Mouse (Mus musculus): Measurements from ENCODE around the gene Dgkb. TPM values are rescaled to one million over a fixed set of nuclear protein-coding genes. Genes with fewer than 3 reads are reported as not detected.

Gene Dgkb
- polyA plus RNA-seq (2021) = not detected

DNA sequence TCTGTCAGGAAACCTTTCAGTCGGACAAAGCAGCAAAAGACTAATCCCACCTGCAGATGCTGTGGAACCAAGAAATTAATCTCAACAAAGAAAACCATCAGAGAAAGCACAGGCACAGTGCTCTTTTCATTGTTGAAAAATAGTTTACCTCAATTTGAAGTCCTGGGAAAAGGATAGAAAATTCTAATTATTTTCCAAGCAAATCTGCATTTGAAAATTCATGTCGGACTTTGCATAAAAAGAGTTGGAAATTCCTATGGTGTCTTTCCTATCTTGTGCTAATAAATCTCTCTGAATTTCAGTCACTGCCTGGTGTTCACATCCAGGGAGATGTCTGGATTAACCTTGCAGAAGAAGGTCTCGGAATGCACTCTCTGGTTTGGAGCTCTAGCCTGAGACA is at the start of gene Dgkb:
Gene Dgkb (plus strand): TSS at position 301 of the 400 bp plus-strand sequence.
- in situ Hi-C loops (cut with MboI; ENCODE audit: low pct_unique_long_range_greater_than_20kb) = no loop called here
- no peaks in the 10 kb centered on the region for H3K27me3 ChIP-seq
- DNase-seq (ENCODE audit: low read depth, low spot score) (no peak), ATAC-seq (no peak)
- CTCF ChIA-PET = no interaction called here
- POLR2A ChIA-PET = no interaction called here
- TF ChIP-seq CTCF (IDR thresholded peaks at IDR 0.05) = no peak

DNA sequence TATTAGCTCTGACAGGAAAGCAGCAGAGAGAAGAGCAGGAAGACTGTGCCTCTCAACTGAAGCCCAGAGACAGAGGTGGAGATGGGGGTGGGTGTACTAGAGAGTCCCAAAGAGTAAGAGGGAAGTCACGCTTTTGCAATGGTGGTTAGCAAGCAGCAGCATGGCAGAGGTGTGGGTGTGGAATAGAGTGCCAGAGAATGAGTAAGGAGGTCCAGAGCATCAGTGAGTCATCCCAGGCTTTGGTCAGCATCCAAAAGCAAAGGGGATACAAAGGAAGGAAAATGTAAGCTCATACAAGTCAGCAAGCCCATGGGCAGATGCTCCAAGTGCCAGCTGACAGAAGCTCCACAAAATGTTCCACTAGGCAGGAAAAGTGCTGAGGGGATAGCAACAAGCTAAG is 47.7 kb upstream of the Dgkb start:
- ChIA-PET CTCF (no interaction called here), POLR2A (no interaction called here)
- no peak for ATAC-seq
- peaks cover 4% of the 10 kb centered on the region for H3K27me3 ChIP-seq
- in situ Hi-C loops (cut with MboI; ENCODE audit: low pct_unique_long_range_greater_than_20kb) = loop anchor here (10.0 kb wide), 1 partner anchor 355 kb away; no protein-coding TSS in a partner anchor
- TF ChIP-seq CTCF (IDR thresholded peaks at IDR 0.05) = no peak
- no peak for DNase-seq (ENCODE audit: low read depth, low spot score)

DNA sequence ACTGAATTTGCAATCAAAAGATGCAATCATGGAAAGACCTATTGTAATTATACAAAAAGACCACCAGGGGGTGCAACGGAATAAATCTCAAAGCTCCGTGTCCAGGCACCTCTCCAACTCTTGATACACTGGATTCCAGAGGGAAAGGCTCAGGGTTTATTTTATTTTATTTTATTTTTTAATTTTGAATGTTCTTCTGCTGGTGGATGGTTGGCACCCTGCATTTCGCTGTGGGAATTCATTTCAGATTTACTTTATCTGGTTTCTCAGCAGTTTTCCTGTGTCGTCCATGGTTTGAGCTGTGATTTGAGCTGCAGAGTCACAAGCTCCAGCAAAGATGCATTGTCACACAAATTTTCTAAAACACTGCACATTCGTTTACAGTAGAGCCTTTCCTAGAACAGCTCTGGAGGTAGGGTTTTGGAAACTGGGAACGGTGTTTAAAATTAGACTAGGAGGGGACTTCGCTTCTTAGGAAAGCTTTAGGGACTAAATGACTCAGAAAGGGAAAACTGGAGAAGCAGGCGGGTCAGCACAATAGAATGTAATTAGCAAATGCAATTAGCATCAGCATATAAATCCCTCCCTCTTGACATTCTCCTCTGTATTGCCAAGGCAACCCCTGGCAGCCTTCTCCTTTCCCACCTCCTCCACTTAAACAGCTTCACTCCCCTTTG is 43.7 kb upstream of the Dgkb start:
- POLR2A ChIA-PET = no interaction called here
- in situ Hi-C loops (cut with MboI; ENCODE audit: low pct_unique_long_range_greater_than_20kb) = loop anchor here (10.0 kb wide), 1 partner anchor 351 kb away; no protein-coding TSS in a partner anchor

DNA sequence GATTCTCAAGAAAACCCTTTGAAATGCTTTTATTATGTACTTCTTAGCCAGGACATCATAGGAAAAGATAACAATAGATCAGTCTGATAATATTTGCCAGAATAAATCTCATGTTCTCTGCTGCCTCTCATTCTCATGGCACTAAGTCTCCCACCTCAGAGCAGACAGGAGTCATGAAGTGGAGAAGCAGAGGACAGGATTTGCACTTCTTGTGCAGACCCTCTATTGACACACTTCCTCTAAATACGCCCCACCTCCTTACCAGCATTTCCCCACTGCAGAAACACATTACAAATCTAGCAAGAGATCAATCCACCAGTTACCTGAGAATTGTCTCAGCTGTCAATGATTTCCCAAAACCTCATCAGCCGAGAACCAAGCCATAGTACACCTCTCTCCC is 42.9 kb upstream of the Dgkb start:
- POLR2A ChIA-PET = no interaction called here
- CTCF ChIA-PET = interaction anchor here (1.0 kb wide), 1 partner anchor 22 kb away, joined by 3 read pairs; no protein-coding TSS in a partner anchor
- H3K27me3 ChIP-seq = no peaks in the 10 kb centered on the region
- in situ Hi-C loops (cut with MboI; ENCODE audit: low pct_unique_long_range_greater_than_20kb) = loop anchor here (10.0 kb wide), 1 partner anchor 350 kb away; no protein-coding TSS in a partner anchor
- no peak for TF ChIP-seq CTCF (IDR thresholded peaks at IDR 0.05)
- DNase-seq (ENCODE audit: low read depth, low spot score) = no peak
- no peak for ATAC-seq

More for the DNA sequence above, 43.7 kb upstream of the Dgkb start:
- no peaks in the 10 kb centered on the region for H3K27me3 ChIP-seq
- no peak for ATAC-seq
- CTCF ChIA-PET = interaction anchor here (1.1 kb wide), 1 partner anchor 19 kb away, joined by 3 read pairs; no protein-coding TSS in a partner anchor
- DNase-seq (ENCODE audit: low read depth, low spot score) = no peak
- TF ChIP-seq CTCF (IDR thresholded peaks at IDR 0.05) = peak; percentile 38

GRCm38 (mm10) chr12:37796265-37796928 is 21.1 kb upstream of the Dgkb start:
- CTCF ChIA-PET = no interaction called here
- no peak for ATAC-seq
- no peak for DNase-seq (ENCODE audit: low read depth, low spot score)
- POLR2A ChIA-PET = no interaction called here
- no peak for TF ChIP-seq CTCF (IDR thresholded peaks at IDR 0.05)
- no peaks in the 10 kb centered on the region for H3K27me3 ChIP-seq
- in situ Hi-C loops (cut with MboI; ENCODE audit: low pct_unique_long_range_greater_than_20kb) = no loop called here

DNA sequence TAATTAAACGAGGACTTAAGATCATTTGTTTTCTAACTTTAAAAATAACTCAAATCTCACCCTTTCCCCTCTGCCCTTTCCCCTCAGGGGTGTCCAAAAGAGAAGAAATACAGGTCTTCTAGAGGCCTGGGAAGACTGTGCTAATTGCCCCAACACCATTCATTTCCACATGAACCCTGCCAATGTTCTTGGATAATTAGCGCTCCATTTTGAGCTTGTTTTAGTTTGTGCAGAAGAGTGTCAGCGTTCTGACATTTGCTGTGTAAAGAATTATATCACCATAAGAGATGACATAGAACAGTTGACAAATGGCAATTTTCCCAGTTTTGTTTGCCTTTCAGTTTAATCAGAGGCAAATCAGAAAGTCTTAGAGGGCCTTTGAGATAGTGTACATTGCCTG is 3.4 kb upstream of the Dgkb start:
- ATAC-seq (no peak), DNase-seq (ENCODE audit: low read depth, low spot score) (no peak)
- H3K27me3 ChIP-seq = no peaks in the 10 kb centered on the region
- in situ Hi-C loops (cut with MboI; ENCODE audit: low pct_unique_long_range_greater_than_20kb) = no loop called here
- ChIA-PET CTCF (no interaction called here), POLR2A (no interaction called here)
- TF ChIP-seq CTCF (IDR thresholded peaks at IDR 0.05) = no peak

- CTCF ChIA-PET = no interaction called here
- in situ Hi-C loops (cut with MboI; ENCODE audit: low pct_unique_long_range_greater_than_20kb) = no loop called here
- no peak for DNase-seq (ENCODE audit: low read depth, low spot score)
- TF ChIP-seq CTCF (IDR thresholded peaks at IDR 0.05) = no peak
- POLR2A ChIA-PET = no interaction called here
- no peaks in the 10 kb centered on the region for H3K27me3 ChIP-seq
- no peak for ATAC-seq
These were observed 3.7 kb downstream of the Dgkb start for GRCm38 (mm10) chr12:37821052-37821810.

DNA sequence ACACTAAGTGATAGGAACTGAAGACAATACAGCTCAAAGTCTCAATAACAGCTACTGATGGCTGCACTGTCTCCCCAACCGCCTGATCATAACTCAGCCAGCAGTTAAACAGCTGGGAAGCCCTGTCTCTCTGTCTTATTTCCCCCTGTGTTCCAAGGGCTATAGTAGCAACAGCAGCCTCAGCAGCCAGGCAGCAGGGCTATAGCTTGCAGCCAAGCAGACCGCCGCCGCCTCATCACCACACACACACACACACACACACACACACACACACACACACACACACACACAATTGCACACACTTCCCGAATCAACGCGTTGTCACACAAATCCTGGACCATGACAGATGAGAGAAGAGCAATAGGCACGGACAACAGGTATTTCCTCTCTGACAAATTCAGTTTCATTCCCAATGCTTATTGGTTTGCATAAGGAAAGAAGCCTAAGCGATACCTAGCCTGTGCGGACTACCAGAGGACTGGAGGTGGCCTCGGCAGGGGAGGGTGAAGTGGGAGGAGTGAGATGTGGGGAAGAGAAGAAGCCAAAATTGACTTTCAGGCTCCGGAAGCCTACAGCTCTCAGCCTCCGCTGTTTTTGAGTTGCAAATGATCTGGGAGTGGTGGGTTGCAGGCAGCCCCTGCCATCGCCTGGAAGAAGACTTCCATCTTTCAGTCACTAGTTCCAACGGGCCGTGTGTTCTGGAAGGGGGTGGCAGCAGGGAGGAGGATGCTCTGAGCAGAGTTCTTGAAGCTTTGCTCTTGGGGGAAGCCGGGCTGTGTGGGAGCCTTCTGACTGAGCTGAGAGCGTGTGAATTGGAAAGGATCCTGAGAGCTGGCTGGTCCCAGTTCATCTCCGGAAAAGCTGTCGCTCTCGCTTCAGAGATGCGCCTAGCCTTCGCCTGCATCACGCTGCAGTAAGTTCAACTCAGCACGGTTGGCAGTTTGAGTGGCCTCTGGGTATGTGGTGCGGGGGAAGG is 62.8 kb downstream of the Dgkb start:
- DNase-seq (ENCODE audit: low read depth, low spot score) = no peak
- in situ Hi-C loops (cut with MboI; ENCODE audit: low pct_unique_long_range_greater_than_20kb) = no loop called here
- CTCF ChIA-PET = no interaction called here
- POLR2A ChIA-PET = interaction anchor here (0.6 kb wide), 1 partner anchor 33 kb away, joined by 3 read pairs; no protein-coding TSS in a partner anchor
- H3K27me3 ChIP-seq = peaks cover 4% of the 10 kb centered on the region
- TF ChIP-seq CTCF (IDR thresholded peaks at IDR 0.05) = no peak
- ATAC-seq = peak; percentile 31

GRCm38 (mm10) chr12:37881376-37881775 is 63.9 kb downstream of the Dgkb start:
- ATAC-seq (no peak), DNase-seq (ENCODE audit: low read depth, low spot score) (no peak)
- POLR2A ChIA-PET = no interaction called here
- peaks cover 4% of the 10 kb centered on the region for H3K27me3 ChIP-seq
- CTCF ChIA-PET = no interaction called here
- in situ Hi-C loops (cut with MboI; ENCODE audit: low pct_unique_long_range_greater_than_20kb) = no loop called here
- no peak for TF ChIP-seq CTCF (IDR thresholded peaks at IDR 0.05)

DNA sequence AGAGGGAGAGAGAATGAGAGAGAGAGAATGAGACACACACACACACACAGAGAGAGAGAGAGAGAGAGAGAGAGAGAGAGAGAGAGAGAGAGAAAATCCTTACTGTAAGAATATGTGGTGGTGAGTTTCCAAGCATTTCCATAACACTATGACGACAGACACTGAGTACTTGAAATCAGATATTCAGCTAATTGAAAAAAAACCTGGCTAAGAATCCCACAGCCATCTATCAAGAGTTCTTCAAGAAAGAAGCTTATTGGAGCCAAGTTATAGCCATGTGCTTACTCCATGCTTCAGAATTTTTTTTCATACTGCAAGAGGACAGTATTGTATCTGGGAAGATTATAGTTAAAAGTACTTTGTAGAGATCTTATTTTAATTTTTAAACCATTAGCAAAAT is 65.3 kb downstream of the Dgkb start:
- POLR2A ChIA-PET = no interaction called here
- ATAC-seq (no peak), DNase-seq (ENCODE audit: low read depth, low spot score) (no peak)
- in situ Hi-C loops (cut with MboI; ENCODE audit: low pct_unique_long_range_greater_than_20kb) = no loop called here
- H3K27me3 ChIP-seq = peaks cover 4% of the 10 kb centered on the region
- CTCF ChIA-PET = no interaction called here
- no peak for TF ChIP-seq CTCF (IDR thresholded peaks at IDR 0.05)

Measured in Patski (cell line).